Mouse (Mus musculus): ENCODE measurements at regions not wholly inside any gene's neighbourhood (a gene's known extent, or its start where the extent isn't known, plus 50 kb on each side); places are given as distances from the start of the nearest gene placed in this dataset.

DNA sequence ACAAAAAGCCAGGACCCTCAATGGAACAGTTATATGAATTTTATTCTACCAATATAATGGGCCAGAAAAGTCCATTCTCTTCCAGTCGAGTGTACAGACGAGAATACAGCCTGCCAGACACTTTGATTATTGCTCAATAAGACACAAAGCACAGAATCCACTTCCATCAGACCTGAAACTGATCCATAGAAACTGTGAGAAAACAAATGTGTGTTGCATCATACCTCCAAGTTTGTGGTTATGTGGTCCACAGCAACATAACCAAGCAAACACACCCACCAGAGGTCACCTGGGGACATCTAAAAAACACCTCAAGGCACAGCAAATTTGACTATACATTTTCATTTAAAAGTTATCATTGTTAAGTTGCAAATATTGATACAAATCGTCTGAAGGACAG is 183.2 kb downstream of the 4933412E24Rik start:
- no peak for DNase-seq

DNA sequence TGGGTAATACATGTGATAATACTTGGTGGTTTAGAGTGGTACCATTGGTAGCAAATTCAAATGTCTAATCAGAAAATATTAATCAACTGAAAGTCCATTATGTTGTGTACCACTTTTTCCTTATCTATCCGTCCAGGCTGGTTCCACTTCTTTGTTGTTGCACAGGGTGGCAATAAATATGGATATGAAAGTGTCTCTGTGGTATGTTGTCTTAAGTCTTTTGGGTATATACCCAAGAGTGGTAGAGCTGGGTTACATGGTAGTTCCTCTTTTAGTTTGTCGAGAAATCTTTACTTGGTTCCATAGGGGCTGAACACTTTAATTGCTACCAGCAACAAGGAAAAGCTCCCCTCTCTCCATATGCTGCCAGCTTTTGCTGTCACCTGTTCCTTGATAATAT is 184.9 kb downstream of the 4933412E24Rik start:
- no peak for DNase-seq

DNA sequence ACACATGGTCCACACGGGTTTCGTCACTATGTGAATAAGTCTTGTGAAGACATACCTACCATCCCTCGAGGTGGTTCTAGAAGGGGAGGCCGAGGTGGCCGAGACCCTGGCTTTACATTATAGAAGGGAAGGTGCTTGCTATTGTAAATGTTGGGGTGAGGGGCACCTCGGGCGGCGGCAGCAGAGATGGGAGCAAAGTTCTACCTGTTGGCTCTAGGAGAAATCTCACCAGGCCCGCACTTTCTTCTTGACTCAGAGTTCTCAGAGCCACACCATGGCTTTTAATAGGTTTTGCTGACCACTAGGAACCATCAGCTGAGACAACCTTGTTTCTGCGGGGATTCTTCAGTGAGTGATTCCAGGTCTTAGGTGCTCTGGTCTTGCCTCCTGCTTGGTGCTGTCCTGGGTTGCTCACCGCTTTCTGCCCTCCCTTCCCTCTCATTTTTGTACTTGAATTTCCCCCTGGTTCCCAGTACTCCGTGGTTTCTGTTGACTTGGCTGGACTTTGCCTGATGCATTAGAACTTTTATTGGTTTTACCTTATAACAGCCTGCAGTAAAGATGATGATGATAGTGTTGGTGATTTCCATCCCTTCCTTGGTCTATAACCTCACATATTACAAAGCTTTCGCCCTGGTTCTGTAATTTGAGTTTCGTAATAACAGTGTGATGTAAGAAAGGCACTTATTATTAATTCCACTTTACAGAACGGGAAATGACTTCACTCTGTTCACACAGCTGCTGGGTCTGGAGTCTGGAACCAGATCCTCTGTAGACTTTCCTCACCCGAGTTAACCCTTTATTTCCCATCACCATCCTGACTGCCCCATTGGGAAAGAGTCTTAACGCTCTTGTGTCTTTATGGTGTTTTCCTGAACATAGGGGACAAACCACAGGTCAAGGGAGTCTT is 185.6 kb downstream of the 4933412E24Rik start:
- no peak for DNase-seq

DNA sequence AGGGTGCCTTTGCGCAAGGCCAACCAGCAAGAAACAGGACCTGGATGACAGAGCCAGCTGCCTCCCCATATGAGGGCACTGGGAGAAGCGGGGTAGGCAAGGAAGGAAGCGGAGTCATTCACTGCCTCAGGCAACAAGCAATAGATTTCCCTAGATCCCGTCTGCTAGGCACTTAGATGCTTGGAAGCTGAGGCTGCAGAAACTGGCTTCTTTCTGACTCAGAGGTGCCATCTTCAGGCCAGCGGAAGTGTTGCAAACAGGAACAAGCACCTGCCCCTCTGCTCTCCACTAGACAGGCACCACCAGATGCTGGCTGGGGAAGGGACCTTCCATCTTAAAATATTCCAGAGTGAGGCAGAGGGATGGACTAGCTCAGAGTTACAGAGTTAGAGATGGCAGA is 188.0 kb downstream of the 4933412E24Rik start:
- DNase-seq = peak; percentile 79 to 85

DNA sequence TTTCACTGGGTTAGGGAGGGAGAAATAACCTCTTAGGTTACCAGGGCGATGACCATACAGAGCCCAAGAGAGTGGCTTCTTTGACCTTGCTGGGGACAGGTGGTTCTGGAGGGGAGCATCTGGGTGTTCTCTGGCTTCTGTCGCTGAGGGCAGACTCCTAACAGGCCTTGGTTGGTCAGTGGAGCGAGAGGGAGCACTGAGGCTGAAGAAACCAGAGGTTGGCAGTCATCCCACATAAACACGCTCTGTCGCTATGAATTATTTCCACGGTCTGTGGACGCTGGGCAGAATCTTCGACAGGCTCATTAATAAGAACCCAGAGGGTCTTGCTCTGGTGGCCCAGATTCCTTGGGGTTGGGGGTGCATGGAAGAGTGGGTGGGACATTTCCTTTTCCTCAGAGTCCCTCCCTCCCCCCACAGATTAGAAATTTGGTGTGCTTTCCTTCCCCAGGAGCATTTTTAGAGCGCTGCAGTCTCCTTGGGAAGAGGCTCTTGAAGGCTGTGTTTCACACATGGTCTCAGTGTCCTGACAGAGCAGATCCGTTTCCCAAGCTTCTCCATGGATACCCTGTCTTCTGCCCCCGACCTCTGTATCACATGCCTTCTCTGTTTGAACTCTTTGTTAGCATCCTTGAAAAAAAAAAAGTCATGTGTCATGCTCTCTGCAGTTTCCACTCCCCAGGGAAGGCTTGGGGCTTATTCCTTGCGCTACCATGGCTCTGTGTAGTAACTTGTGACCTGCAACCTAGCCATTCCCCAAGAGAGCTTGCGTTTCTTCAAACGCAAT is 190.1 kb downstream of the 4933412E24Rik start:
- DNase-seq = peak; percentile 74 to 81

DNA sequence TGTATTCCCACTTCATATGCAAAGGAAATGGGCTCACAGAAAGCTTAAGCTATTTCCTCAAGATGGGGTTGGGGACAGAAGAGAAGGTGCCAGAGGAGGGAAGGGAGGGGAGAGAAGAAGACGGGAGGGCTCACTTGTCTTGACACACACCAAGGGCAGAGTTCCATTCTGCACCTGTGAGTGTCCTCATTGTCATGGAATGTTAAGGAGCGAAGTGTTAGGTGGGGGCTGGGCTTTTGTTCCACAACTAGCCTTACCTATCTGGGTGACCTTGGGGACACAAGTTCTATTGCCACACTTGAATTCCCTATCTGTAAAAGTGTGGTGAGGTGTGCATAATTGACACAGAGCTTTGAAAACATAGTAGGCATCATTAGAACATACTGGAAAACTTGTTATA is 192.5 kb downstream of the 4933412E24Rik start:
- no peak for DNase-seq

DNA sequence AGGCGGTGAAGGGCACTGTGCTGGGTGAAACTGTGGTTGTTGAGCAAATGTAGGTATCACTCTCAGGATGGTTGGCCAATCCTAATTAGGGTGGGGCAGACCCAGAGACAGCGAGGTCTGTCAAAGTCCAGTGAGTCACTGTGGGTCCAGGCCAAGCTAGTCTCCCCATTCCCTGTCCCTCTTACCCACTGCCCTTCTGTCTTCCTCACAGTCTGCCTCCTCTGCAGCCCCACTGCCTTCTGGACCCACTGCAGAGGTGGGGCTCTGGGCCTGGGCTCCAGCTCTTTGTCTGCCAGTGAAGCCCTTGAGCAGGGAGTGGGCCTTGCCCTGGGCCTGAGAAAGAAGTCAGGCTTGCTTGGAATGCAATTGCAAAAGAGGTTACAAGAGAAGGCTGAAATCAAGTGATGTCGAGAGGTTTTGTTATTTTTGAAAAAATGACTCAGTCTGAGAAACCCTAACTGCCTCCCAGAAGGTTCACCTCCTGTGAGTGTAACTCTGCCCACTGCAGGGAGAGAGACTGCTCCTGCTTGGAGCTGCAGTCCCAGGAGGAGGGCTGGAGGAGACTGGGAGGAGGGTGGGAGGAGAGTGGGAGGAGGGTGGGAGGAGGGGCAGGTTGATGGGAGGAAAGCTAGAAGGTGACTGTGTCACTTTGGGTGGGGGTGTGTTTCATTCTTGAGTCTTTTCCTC is 193.3 kb downstream of the 4933412E24Rik start:
- DNase-seq = peak in 1 of 2 experiments; percentile 30

DNA sequence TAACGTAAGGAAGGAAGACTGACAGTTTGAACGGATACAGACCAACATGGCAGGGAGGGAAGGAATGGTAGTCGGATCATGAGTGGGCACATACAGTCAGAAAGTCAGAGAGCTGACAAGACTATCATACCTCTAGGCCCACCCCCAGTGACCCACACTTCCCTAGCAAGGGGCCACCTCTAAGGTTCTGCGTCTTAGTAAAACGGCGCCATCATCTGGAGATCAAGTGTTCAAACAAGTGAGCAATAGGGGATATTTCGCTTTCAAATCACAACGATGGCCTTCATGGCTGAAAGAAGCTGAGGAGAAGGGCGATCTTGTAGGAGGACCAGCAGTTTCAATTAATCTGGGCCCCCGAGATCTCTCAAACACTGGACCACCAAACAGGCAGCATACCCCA is 196.1 kb downstream of the 4933412E24Rik start:
- no peak for DNase-seq

DNA sequence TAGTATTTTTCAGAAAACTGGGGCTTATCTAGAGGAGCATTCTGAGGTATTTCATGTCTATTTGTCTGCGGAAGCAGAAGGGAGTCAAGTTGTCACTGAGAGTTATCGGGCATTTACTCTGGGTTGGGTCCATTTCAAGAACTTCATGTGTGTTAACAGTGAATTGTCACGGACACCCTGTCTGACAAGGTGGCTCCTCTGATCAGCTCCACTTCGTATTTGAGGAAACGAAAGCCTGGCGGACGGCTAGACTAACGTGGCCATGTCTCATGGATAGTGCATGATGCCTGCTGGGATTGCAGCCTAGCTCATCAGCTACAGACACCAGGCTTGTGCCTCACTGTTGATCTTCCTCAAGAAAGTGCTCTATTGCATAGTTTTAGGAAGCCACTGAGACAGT is 200.4 kb downstream of the 4933412E24Rik start:
- DNase-seq = no peak

DNA sequence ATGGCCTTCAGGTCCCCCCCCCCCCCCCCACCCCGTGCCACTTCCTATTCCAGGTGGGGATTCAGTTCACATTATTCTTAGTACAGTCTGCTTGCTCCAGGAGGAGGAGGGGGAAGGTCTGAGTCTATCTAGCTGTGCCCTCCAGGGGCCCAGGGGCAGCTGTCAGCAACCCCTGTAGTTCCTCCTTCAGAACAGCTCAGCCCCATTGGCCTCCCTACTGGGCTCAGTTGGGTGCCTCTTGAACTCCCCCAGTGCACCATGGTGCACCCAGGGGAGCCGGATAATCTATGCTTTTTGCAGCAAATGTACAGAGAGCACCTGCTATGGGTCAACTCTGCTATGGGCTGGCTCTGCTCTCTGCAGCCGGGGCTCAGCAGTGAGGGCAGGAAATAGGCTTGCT is 204.8 kb downstream of the 4933412E24Rik start:
- DNase-seq = no peak

DNA sequence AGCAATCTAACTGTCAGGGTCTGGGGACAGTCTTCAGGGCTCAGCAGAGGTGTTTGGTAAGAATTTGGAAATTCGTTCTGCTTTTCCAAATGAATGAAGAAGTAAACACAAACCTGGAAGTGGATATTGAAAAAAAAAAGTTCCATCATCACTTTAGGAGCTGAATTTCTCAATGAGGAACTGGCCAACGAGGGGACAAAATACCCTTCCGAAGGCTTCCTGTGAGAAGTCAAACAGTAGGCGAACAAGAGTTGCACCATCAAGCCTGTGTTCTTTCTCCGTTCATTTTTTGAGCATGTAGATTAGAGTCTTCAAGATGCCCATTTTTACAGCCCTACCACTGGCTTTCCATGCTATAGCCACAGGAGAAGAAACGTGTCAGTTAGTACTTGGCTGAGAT is 207.1 kb downstream of the 4933412E24Rik start:
- no peak for DNase-seq

DNA sequence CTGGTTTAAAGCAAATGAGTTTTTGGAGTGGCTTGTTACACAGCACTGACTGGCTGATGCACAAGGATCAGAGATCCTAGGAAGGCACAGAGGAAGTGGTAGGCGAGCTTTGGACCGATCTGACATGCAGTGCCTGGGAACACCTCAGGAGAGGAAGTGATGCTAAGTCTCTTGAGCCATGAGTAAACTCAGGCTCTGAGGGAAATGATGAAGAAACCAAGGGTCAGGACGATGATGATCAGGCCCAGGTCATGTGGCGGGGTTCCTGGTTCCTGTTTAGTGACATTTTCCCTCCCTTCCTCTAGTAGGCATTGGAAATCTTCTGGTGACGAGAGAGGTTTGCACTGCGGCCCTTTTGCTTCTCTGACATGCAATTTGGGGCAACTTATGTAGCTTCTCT is 208.7 kb downstream of the 4933412E24Rik start:
- DNase-seq = no peak

DNA sequence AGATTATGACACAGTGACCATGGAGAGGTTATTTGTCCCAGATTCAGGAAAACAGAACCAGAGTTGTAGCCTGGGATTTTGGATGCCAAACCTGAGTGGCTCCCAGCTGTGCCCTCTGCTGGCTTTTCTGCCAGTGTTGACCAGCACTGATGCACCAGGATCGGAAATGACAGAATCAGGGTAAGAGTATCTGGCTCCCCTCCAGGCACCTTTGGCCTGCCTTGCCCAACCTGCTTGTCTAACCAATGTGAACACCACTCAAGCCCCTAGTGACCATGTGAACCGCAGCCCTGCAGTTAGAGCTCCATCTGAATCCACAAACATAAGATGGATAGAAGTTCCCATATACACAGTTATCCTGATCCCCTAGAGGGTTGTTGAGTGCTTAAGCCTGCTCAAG is 210.6 kb downstream of the 4933412E24Rik start:
- no peak for DNase-seq

DNA sequence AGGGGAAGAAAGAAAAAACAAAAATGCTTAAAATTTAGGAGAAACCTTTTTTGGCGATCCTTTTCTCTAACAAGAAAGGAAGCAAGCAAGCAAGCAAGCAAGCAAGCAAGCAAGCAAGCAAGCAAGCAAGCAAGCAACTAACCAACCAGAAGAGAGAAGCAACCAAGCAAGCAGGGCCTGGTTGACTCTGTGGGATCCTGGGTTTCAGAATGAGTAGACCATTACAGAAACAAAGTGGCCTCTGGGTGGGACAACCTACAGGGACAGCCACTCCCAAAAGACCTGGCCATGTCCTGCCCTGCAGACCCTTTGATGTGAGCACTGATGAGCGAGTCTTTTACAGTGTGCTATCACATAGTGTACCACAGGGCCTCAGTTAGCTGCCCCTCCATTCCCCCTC is 211.6 kb downstream of the 4933412E24Rik start:
- no peak for DNase-seq

DNA sequence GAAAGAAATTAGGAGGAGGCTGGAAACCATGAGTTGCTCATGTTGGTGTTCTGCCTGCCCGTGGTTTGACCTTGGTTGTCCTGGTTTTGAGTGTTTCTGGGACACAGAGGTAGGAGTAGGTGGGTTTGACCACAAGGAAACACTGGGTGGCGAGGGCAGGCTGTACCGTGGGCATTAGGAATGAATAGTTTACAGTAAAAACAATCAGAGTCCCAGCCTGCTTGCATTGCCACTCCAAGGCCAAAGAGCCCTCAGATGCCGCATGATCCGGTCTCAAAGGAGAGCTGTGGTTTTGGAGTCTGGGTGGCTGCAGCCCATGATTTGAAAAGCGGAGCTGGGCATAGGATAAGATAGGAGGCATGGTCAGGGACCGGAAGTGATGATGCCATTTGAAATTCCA is 212.0 kb downstream of the 4933412E24Rik start:
- no peak for DNase-seq

DNA sequence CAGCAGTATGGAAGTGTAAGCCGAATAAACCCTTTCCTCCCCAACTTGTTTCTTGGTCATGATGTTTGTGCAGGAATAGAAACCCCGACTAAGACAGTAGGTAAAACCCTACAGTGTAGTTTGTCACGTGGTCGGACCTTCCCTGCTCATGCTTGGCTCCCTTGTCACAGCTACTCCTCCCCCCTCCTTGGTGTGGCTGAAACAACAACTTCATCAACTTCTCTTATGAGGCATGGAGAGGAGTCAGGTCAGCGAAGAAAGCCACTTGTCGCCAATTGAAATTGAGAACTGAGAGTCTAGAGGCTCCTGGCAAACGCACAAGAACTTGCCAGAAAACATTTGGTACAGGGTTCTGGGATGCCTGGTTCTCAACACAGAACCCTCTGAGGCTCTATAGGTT is 214.1 kb downstream of the 4933412E24Rik start:
- DNase-seq = no peak

DNA sequence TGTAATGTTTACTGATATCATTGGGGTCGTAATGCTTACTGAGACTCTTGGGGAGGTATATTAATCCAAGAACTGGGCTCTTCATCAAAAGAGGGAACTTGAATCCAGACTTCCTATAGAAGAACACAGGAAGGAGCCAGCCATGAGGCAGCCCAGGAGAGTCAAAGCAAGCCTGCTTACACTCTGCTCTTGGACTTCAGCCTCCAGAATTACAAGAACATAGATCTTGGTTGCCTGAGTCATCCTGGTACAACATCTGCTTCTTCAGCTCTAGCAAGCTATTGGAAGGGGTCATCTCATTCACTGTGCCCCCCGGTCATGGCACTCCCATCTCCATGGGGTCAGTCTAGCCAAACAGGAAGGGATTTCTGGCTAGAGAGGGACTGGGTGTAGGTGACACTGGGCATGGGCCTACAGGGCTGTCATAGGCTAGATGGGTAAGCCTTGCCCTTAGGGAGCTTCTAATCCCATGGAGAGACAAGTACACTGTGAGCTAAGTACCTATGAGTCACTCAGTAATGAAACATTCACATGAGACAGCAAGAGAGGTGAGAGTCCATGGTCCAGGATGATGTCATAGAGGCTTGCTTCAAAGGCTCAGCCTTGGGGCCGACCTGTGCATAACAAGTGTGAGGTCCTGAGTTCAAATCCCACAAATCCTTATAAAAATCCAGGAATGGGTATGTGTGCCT is 217.1 kb downstream of the 4933412E24Rik start:
- no peak for DNase-seq

DNA sequence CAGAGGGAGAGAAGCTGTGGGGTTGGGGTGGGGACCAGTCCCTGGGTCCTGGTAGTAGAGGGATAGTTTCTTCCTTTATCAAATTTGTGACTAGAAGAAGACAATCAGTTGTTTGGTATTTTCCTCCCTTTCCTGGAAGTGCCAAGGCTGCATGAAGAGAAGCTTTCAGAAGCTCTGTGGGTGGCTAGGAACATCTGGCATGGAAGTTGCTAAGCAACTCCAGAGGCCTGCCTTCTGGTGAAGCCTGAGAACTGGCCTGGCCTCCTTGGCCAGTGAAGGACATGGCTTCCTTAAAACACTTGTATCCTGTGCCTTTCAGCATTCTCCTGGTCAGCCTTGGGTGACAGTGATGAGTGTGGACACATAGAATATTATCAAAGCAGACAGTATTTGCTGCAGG is 217.9 kb downstream of the 4933412E24Rik start:
- DNase-seq = no peak

DNA sequence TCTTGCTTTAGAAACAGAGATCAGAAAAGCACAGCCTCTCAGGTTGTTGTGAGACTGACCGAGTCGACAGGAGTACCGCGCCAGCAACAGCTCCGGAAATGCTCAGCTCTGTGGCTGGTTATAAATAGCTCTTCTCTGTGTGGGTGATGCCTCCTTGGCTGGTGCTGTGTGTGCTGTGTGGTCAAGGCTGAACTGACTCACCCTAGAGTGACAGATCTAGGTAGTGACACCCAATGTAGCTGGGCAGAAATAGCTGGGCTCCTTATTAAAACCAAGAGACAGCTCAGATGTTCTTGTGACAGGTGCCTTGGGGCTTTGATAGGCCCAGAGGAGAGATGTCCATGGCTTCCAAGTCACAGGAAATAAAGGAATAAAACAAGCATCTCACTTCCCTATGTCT is 220.7 kb downstream of the 4933412E24Rik start:
- no peak for DNase-seq

DNA sequence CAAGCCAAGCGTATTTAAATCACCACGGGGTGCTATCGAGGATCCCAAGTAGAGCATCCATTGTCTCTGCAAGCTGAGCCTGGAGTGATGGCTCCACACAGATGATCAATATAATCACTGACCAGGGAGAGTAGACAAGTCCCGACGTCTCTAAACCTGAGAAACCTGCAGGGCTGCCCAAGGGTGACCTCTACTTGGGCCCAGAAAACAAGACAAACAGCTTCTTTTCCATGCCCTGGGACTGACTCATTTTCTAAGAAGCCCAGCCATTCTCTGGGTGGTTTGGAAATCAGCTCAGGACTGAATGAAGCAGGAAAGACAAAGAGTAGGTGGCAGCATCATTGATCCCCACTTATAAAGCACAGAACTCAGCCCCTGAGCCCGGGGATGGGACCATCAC is 221.5 kb downstream of the 4933412E24Rik start:
- no peak for DNase-seq

DNA sequence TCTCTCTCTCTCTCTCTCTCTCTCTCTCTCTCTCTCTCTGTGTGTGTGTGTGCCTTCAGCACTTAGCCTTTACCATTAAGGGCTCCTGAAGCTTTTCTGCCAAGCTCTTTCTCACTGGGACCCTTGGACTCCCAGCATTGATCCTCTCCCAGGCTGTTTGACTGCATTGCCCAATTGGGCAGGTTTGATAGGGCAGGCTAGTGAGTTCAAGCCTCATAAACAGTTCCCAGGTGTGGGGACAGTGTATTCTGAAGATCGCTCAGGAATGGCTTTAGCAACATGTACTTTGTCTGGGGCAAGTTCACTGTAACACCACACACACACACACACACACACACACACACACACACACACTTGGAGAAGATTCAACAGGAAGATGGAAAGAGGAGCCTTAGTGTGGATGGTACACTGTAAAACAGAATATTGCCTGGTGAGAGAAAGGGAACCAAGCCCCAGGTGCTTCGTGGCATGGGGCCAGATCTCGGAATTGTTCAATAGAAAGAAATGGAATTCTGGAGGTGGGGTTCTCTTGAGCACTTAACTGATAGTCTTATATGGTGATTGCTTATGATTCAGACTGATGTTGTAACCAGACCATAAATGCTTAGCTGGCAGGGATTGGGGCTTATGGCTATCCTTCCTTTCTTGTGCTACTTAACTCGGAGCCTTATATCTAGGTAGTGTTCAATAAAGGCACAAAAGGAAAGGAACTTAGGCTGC is 229.5 kb downstream of the 4933412E24Rik start:
- no peak for DNase-seq

DNA sequence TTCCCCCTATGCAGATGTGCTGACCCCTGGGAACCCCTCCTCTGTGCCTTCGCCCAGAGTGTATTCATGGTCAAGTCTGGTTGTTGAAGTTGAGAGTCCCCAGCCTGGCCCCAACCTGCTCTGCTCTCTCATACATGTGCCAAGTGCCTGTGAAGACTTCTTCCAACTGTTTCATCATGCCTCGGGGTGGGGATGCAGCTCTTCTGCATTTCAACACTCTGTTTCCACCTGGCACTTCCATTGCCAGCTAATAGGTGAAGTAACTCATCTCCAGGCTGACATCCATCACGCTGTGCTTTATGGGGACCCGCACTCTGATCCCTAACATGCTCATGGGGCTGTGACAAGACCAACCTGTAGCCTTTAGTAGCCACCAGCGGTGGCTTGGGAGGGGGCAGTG is 230.4 kb downstream of the 4933412E24Rik start:
- DNase-seq = no peak

Measured in kidney, adult 8-10 months (tissue).